Mouse (Mus musculus) neutrophil, adult 5-6 weeks (primary cell): Measurements from ENCODE around the gene Abcc3. TPM values are rescaled to one million over a fixed set of nuclear protein-coding genes. Genes with fewer than 3 reads are reported as not detected.

Experiments used
- ATAC-seq: fragments of 151-379, 151-347 bp; 2 replicates; pipeline ENCODE4 v1.8.0; 2017; ENCODE audit warnings: mild to moderate bottlenecking, moderate TSS enrichment; ENCODE audit not compliant: insufficient number of reproducible peaks, poor library complexity, low FRiP score, severe bottlenecking; ENCODE audit errors: extremely low read depth
- total RNA-seq: library from RNA; stranded (forward); fragments of 200-1000 nt; gene quantifications from 2 replicates; pipeline ENCODE4 v1.2.3, GENCODE M21; 2017

The Abcc3 gene
- total RNA-seq, result 0.86 and 1.2 TPM in 2 replicates

- peak; percentile 28; the same call in 1 of the 2 replicates for ATAC-seq
Measured at GRCm38 (mm10) chr11:94392672-94393109, at the start of gene Abcc3. TSS of gene Abcc3 (minus strand) at chr11:94392997.

- ATAC-seq, result no peak
Measured at GRCm38 (mm10) chr11:94441752-94442151, 49.0 kb upstream of the Abcc3 start.

- no peak for ATAC-seq
Measured at GRCm38 (mm10) chr11:94441122-94441521, 48.3 kb upstream of the Abcc3 start.

GRCm38 (mm10) chr11:94440421-94440820, 47.6 kb upstream of the Abcc3 start:
- no peak for ATAC-seq

GRCm38 (mm10) chr11:94429011-94429651, 36.3 kb upstream of the Abcc3 start:
- no peak for ATAC-seq

- no peak for ATAC-seq
Measured at GRCm38 (mm10) chr11:94428091-94428835, 35.5 kb upstream of the Abcc3 start.

GRCm38 (mm10) chr11:94425656-94426055, 32.9 kb upstream of the Abcc3 start:
- no peak for ATAC-seq

GRCm38 (mm10) chr11:94425215-94425614, 32.4 kb upstream of the Abcc3 start:
- ATAC-seq, result no peak

- no peak for ATAC-seq
Measured at GRCm38 (mm10) chr11:94424380-94424779, 31.6 kb upstream of the Abcc3 start.

GRCm38 (mm10) chr11:94423855-94424254, 31.1 kb upstream of the Abcc3 start:
- ATAC-seq, result no peak

GRCm38 (mm10) chr11:94420991-94421390, 28.2 kb upstream of the Abcc3 start:
- ATAC-seq, result no peak

- ATAC-seq, result no peak
Measured at GRCm38 (mm10) chr11:94420325-94420724, 27.5 kb upstream of the Abcc3 start.

GRCm38 (mm10) chr11:94419004-94419727, 26.4 kb upstream of the Abcc3 start:
- ATAC-seq, result no peak

- no peak for ATAC-seq
Measured at GRCm38 (mm10) chr11:94414042-94414441, 21.2 kb upstream of the Abcc3 start.

- ATAC-seq, result no peak
Measured at GRCm38 (mm10) chr11:94413516-94413915, 20.7 kb upstream of the Abcc3 start.

- ATAC-seq, result no peak
Measured at GRCm38 (mm10) chr11:94412998-94413469, 20.2 kb upstream of the Abcc3 start.

GRCm38 (mm10) chr11:94412562-94412961, 19.8 kb upstream of the Abcc3 start:
- ATAC-seq, result no peak

GRCm38 (mm10) chr11:94407803-94408321, 15.1 kb upstream of the Abcc3 start:
- ATAC-seq, result no peak

- ATAC-seq, result no peak
Measured at GRCm38 (mm10) chr11:94405348-94405747, 12.6 kb upstream of the Abcc3 start.
